Mouse (Mus musculus) frontal cortex, postnatal 14 days (tissue): ENCODE data around the gene Dcun1d1.

Source experiments
- DNase-seq, 2 experiments: peaks; one replicate each; pipeline ENCODE4 v3.0.0; 2022; ENCODE audit warnings: low spot score in 2 of 2

The Dcun1d1 gene

GRCm38 (mm10) chr3:35937345-35937744, at the start of gene Dcun1d1:
TSS of gene Dcun1d1 (minus strand) at chr3:35937445.
- no peak for DNase-seq

GRCm38 (mm10) chr3:35986266-35986665, 49.0 kb upstream of the Dcun1d1 start:
- DNase-seq, result no peak

- DNase-seq, result no peak
Observed at GRCm38 (mm10) chr3:35973551-35973950, 36.3 kb upstream of the Dcun1d1 start.

GRCm38 (mm10) chr3:35972985-35973384, 35.7 kb upstream of the Dcun1d1 start:
- DNase-seq, result no peak

- DNase-seq, result no peak
Observed at GRCm38 (mm10) chr3:35971149-35971548, 33.9 kb upstream of the Dcun1d1 start.

GRCm38 (mm10) chr3:35970441-35970840, 33.2 kb upstream of the Dcun1d1 start:
- DNase-seq, result no peak

- no peak for DNase-seq
Observed at GRCm38 (mm10) chr3:35967366-35967921, 30.2 kb upstream of the Dcun1d1 start.

GRCm38 (mm10) chr3:35966493-35966892, 29.2 kb upstream of the Dcun1d1 start:
- no peak for DNase-seq

- DNase-seq, result no peak
Observed at GRCm38 (mm10) chr3:35964928-35965327, 27.7 kb upstream of the Dcun1d1 start.

- DNase-seq, result no peak
Observed at GRCm38 (mm10) chr3:35963921-35964320, 26.7 kb upstream of the Dcun1d1 start.

- DNase-seq, result no peak
Observed at GRCm38 (mm10) chr3:35963401-35963800, 26.2 kb upstream of the Dcun1d1 start.

GRCm38 (mm10) chr3:35962967-35963366, 25.7 kb upstream of the Dcun1d1 start:
- DNase-seq, result no peak

GRCm38 (mm10) chr3:35957230-35957629, 20.0 kb upstream of the Dcun1d1 start:
- no peak for DNase-seq

- no peak for DNase-seq
Observed at GRCm38 (mm10) chr3:35954901-35955575, 17.8 kb upstream of the Dcun1d1 start.

GRCm38 (mm10) chr3:35953816-35954215, 16.6 kb upstream of the Dcun1d1 start:
- no peak for DNase-seq

- DNase-seq, result no peak
Observed at GRCm38 (mm10) chr3:35953184-35953583, 15.9 kb upstream of the Dcun1d1 start.

- DNase-seq, result no peak
Observed at GRCm38 (mm10) chr3:35948197-35948596, 11.0 kb upstream of the Dcun1d1 start.

GRCm38 (mm10) chr3:35940520-35941135, 3.4 kb upstream of the Dcun1d1 start:
- no peak for DNase-seq

- no peak for DNase-seq
Observed at GRCm38 (mm10) chr3:35940047-35940446, 2.8 kb upstream of the Dcun1d1 start.

GRCm38 (mm10) chr3:35933405-35933777, 3.9 kb downstream of the Dcun1d1 start:
- peak in 1 of 2 experiments; percentile 23 for DNase-seq

- peak; percentile 32 to 69 for DNase-seq
Observed at GRCm38 (mm10) chr3:35932735-35933404, 4.4 kb downstream of the Dcun1d1 start.

GRCm38 (mm10) chr3:35931896-35932727, 5.1 kb downstream of the Dcun1d1 start:
- peak in 1 of 2 experiments; percentile 30 for DNase-seq
